Mouse (Mus musculus): ENCODE results near the gene Msh4.

GRCm38 (mm10) chr3:153849368-153850015, 56.4 kb downstream of the Msh4 start:
- TF ChIP-seq ZKSCAN1 (IDR thresholded peaks at IDR 0.05; ENCODE audit: borderline replicate concordance, low read depth, low read length) (no peak), CTCF (conservative IDR thresholded peaks at IDR 0.05 in 1 of 2, IDR thresholded peaks at IDR 0.05 in 1 of 2; ENCODE audit: low read depth in 2 of 2, low read length in 2 of 2) (no peak), IRF4 (IDR thresholded peaks at IDR 0.05; ENCODE audit: low read depth, low read length) (no peak), MAFK (IDR thresholded peaks at IDR 0.05; ENCODE audit: insufficient replicate concordance, low read length) (no peak), USF1 (IDR thresholded peaks at IDR 0.05; ENCODE audit: low read depth, low read length) (no peak), NRF1 (IDR thresholded peaks at IDR 0.05; ENCODE audit: low read depth, low read length) (no peak), EP300 (IDR thresholded peaks at IDR 0.05; ENCODE audit: low read length) (no peak)
